Mouse (Mus musculus) heart, postnatal 0 days (tissue): Measurements from ENCODE around the gene Dnah2. TPM values are rescaled to one million over a fixed set of nuclear protein-coding genes. Genes with fewer than 3 reads are reported as not detected.

Source experiments
- ATAC-seq: fragments of 200-750 bp; cut with Nextera tagmentation; 2 replicates; pipeline ENCODE4 v1.8.0; 2017; ENCODE audit warnings: low read depth, moderate number of reproducible peaks, moderate library complexity; ENCODE audit not compliant: insufficient read depth
- DNase-seq: peaks from one replicate; pipeline ENCODE4 v3.0.0-alpha.2; 2016; ENCODE audit warnings: low spot score
- H3K27ac ChIP-seq: fragments of 300-500 bp; sonication (generic); 2 replicates; pipeline ENCODE4 v1.5.1; 2014; ENCODE audit warnings: low read depth, mild to moderate bottlenecking
- H3K27me3 ChIP-seq: fragments of 300-500 bp; sonication (generic); 2 replicates; pipeline ENCODE4 v1.6.1; 2014; ENCODE audit warnings: low read length, mixed read lengths; ENCODE audit not compliant: control insufficient read depth, insufficient read depth
- H3K36me3 ChIP-seq: fragments of 300-500 bp; sonication (generic); replicated peaks from 2 replicates; pipeline ENCODE4 v1.6.1; 2014; ENCODE audit warnings: low read length, mixed read lengths; ENCODE audit not compliant: control insufficient read depth, insufficient read depth
- H3K4me1 ChIP-seq: fragments of 300-500 bp; sonication (generic); 2 replicates; pipeline ENCODE4 v1.6.1; 2014; ENCODE audit warnings: antibody characterized with exemption; ENCODE audit not compliant: control insufficient read depth, insufficient read depth
- H3K4me2 ChIP-seq: fragments of 300-500 bp; sonication (generic); 2 replicates; pipeline ENCODE4 v1.6.1; 2014; ENCODE audit warnings: low read depth, mild to moderate bottlenecking, low read length, moderate library complexity
- H3K4me3 ChIP-seq: fragments of 300-500 bp; sonication (generic); 2 replicates; pipeline ENCODE4 v1.5.1; 2014; ENCODE audit warnings: low read depth, low read length
- H3K9ac ChIP-seq: fragments of 300-500 bp; sonication (generic); replicated peaks from 2 replicates; pipeline ENCODE4 v1.6.1; 2014; ENCODE audit warnings: low read depth, low read length, mixed read lengths
- H3K9me3 ChIP-seq: fragments of 300-500 bp; sonication (generic); replicated peaks from 2 replicates; pipeline ENCODE4 v1.6.1; 2016; ENCODE audit warnings: low read length; ENCODE audit not compliant: control insufficient read depth
- CTCF ChIP-seq: IDR thresholded peaks from 2 replicates; pipeline ENCODE4 v1.5.1; 2016; ENCODE audit warnings: antibody characterized with exemption, control low read depth, low read depth
- EP300 ChIP-seq: IDR thresholded peaks from 2 replicates; pipeline ENCODE4 v1.6.1; 2016; ENCODE audit warnings: antibody characterized with exemption, low read depth
- WGBS: fragments of 180-500 bp; shearing (Covaris S2); extraction: QIAGEN DNeasy Blood & Tissue Kit; methylation state at CpG from one replicate; pipeline ENCODE4 v1.1.7; 2014; 5-methylcytosine and 5-hydroxymethylcytosine counted together
- polyA plus RNA-seq: library from polyadenylated mRNA; unstranded; fragments of >200 nt; fragmentation: Nextera tagmentation; extraction: Ambion mirVana; gene quantifications from 2 replicates; pipeline ENCODE4 v1.2.1, GENCODE M21; 2015
- total RNA-seq: library from RNA; depleted of rRNA; stranded (reverse); fragments of >200 nt; gene quantifications from 2 replicates; pipeline ENCODE4 v1.2.3, GENCODE M21; 2014; ENCODE audit warnings: low replicate concordance

Gene Dnah2
- total and polyA plus RNA-seq, 2 experiments from 2014 or later, result 0.03 TPM; not detected in 1

DNA sequence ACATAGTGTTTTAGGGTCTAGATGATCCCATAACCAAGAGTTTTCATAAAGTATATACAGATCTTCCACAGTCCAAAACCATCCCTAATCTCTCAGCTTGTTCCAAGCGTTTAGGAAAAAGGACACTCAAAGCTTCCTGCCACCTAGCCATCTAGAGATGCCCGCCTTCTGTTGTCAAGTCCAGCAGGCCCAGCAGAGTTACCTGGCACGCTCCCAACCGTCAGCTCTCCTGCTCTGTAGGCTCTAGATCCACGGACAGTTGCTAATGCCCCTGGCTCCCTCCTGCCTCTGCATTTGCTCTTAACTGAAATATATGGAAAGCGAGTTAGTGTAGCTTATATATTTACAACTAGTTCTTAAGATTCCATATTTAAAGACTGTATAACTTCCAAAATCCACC, 167.6 kb downstream of the Dnah2 start:
- no peaks in the 10 kb centered on the region for H3K27me3 ChIP-seq
- WGBS, result 46% methylated on average over 6 of the region's 6 CpGs
- 0 out of 2 replicates have a peak, but pooled peaks cover 7% of the 10 kb centered on the region for H3K4me1 ChIP-seq
- no peaks in the 10 kb centered on the region for H3K9me3 ChIP-seq
- TF ChIP-seq EP300 (no peak), CTCF (no peak)
- H3K36me3 ChIP-seq, result no peaks in the 10 kb centered on the region
- H3K27ac ChIP-seq, result no peak overlapping the region
- ATAC-seq (no peak), DNase-seq (no peak)
- H3K9ac ChIP-seq, result no peak overlapping the region
- H3K4me2 ChIP-seq, result no peak overlapping the region
- H3K4me3 ChIP-seq, result no peak overlapping the region

DNA sequence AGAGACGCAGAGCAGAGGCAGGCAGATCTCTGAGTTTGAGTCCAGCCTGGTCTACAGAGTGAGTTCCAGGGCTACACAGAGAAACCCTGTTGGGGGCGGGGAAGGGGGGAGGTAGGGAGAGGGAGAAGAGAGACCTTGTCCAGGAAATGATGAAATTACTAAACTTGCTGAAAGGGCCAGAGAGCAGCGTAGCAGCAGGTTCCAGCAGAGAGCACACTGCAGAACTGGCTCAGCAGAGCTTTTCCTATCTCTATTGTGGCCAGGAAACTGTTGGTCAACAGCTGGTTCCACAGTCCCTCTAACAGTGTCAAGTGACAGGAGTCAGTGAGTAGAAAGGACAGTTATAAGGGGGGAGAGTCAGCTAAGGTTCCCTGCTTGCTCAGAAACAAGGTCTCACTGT, 169.3 kb downstream of the Dnah2 start:
- Histone ChIP-seq H3K4me2 (no peak overlapping the region), H3K4me1 (0 out of 2 replicates have a peak, but pooled peaks cover 7% of the 10 kb centered on the region), H3K27me3 (no peaks in the 10 kb centered on the region), H3K9me3 (no peaks in the 10 kb centered on the region), H3K27ac (no peak overlapping the region), H3K36me3 (no peaks in the 10 kb centered on the region), H3K9ac (no peak overlapping the region), H3K4me3 (no peak overlapping the region)
- TF ChIP-seq CTCF (no peak), EP300 (no peak)
- ATAC-seq (no peak), DNase-seq (no peak)
- WGBS, result 67% methylated on average over 3 of the region's 3 CpGs

DNA sequence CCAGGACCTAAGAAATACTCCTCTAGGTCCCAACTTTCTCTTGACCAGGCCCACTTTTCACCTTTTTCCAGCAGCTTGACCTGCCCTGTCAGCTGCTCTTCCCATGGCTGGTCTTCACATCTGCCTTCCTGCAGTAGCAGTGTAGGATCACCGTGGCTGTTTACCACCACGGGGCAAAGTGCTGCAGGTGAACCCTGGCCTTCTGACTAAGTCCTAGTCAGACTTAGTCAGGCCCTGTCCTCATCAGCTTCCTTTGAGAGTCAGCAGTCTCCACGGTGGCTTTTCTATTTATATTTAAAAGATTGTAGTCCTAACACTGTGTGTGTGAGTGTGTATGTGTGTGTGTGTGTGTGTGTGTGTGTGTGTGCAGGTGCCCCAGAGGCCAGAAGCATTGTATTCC, 171.1 kb downstream of the Dnah2 start:
- Histone ChIP-seq H3K27me3 (no peaks in the 10 kb centered on the region), H3K4me3 (no peak overlapping the region), H3K36me3 (0 out of 2 replicates have a peak, but pooled peaks cover 6% of the 10 kb centered on the region), H3K4me2 (no peak overlapping the region), H3K27ac (no peak overlapping the region), H3K9me3 (no peaks in the 10 kb centered on the region), H3K4me1 (0 out of 2 replicates have a peak, but pooled peaks cover 4% of the 10 kb centered on the region), H3K9ac (no peak overlapping the region)
- DNase-seq (no peak), ATAC-seq (no peak)
- no peak for TF ChIP-seq EP300
- TF ChIP-seq CTCF, result no peak
- 58% methylated on average over 3 of the region's 3 CpGs for whole genome bisulfite sequencing

DNA sequence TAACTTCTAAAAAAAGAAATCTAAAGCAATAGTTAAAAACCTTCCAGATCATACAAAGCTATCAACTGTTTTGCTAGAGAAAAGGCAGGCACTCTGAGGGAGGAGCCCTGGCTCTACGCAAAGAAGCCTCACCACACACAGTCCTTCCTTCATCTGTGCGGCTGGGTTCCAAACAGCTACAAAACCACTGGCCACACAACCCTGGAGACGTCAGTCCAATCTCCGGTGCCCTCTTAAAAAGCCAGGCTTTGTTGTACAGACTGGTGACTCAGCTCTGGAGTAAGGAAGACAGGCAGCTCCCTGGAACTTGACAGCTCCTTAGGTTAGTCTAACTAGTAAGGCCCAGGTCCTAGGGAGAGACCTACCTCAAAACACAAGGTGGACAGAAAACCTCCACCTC, 173.3 kb downstream of the Dnah2 start:
- TF ChIP-seq CTCF (no peak), EP300 (no peak)
- DNase-seq (no peak), ATAC-seq (no peak)
- Histone ChIP-seq H3K4me3 (no peak overlapping the region), H3K36me3 (0 out of 2 replicates have a peak, but pooled peaks cover 6% of the 10 kb centered on the region), H3K9me3 (no peaks in the 10 kb centered on the region), H3K4me2 (no peak overlapping the region), H3K27ac (no peak overlapping the region), H3K9ac (no peak overlapping the region), H3K4me1 (0 out of 2 replicates have a peak, but pooled peaks cover 3% of the 10 kb centered on the region), H3K27me3 (no peaks in the 10 kb centered on the region)
- WGBS, result 76% methylated on average over 4 of the region's 4 CpGs

DNA sequence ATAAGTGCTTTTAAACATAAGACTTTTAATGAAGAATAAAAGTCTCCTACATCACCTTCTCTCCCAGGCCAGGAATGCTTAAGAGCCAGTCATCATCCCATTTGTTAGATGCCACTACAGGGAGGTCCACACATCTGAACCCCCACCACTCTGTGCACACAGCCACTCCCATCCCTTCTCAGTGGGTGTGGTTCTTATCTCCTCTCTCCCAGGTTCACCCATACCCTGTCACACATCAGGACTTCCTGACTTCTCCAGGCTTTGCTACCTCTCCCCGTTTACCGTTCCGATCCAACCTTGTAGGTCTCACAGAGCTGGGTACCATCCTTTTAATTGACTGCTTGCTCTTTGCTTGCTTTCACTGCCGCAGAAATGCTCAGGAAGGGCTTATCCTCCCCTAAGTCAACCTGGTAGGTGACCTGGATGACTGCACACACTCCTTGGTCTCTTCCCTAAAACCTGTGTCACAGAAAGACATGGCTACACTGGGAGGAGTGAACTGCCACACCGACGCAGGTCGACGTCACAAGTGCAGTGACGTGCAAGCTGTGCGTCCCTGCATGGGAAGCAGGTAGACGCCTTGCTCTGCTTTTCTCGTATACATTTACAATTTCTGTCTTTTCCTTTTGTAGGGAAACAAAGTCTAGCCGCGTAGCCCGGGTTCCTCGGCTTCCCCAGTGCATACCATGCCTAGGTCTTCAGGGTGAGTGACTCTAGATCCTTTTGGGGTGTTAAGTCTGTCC, 175.5 kb downstream of the Dnah2 start:
- no peak overlapping the region for H3K4me2 ChIP-seq
- H3K36me3 ChIP-seq, result 0 out of 2 replicates have a peak, but pooled peaks cover 6% of the 10 kb centered on the region
- DNase-seq (no peak), ATAC-seq (no peak)
- no peak overlapping the region for H3K27ac ChIP-seq
- H3K9ac ChIP-seq, result no peak overlapping the region
- no peak overlapping the region for H3K4me3 ChIP-seq
- H3K4me1 ChIP-seq, result 0 out of 2 replicates have a peak, but pooled peaks cover 3% of the 10 kb centered on the region
- WGBS, result 91% methylated on average over 16 of the region's 16 CpGs
- H3K27me3 ChIP-seq, result no peaks in the 10 kb centered on the region
- no peak for TF ChIP-seq EP300
- no peak for TF ChIP-seq CTCF
- H3K9me3 ChIP-seq, result no peaks in the 10 kb centered on the region
